Mouse (Mus musculus) forebrain, embryonic 12.5 days (tissue): ENCODE measurements around the gene Msmo1. TPM values are rescaled to one million over a fixed set of nuclear protein-coding genes. Genes with fewer than 3 reads are reported as not detected.

Experiments used
- ATAC-seq: fragments of 200-750 bp; cut with Nextera tagmentation; 2 replicates; pipeline ENCODE4 v1.8.0; 2017; ENCODE audit warnings: moderate TSS enrichment; ENCODE audit not compliant: low FRiP score
- H3K27ac ChIP-seq: fragments of 300-500 bp; sonication (generic); 2 replicates; pipeline ENCODE4 v1.5.1; 2016; ENCODE audit warnings: mild to moderate bottlenecking
- H3K27me3 ChIP-seq: fragments of 300-500 bp; sonication (generic); 2 replicates; pipeline ENCODE4 v1.6.1; 2016; ENCODE audit warnings: mild to moderate bottlenecking
- H3K36me3 ChIP-seq: fragments of 300-500 bp; sonication (generic); replicated peaks from 2 replicates; pipeline ENCODE4 v1.6.1; 2016; ENCODE audit warnings: mild to moderate bottlenecking
- H3K4me1 ChIP-seq: fragments of 300-500 bp; sonication (generic); 2 replicates; pipeline ENCODE4 v1.6.1; 2016
- H3K4me2 ChIP-seq: fragments of 300-500 bp; sonication (generic); 2 replicates; pipeline ENCODE4 v1.6.1; 2016; ENCODE audit warnings: mild to moderate bottlenecking, moderate library complexity
- H3K4me3 ChIP-seq: fragments of 300-500 bp; sonication (generic); replicated peaks from 2 replicates; pipeline ENCODE4 v1.5.1; 2016; ENCODE audit warnings: mild to moderate bottlenecking
- H3K9ac ChIP-seq: fragments of 300-500 bp; sonication (generic); 2 replicates; pipeline ENCODE4 v1.6.1; 2016; ENCODE audit warnings: mild to moderate bottlenecking
- H3K9me3 ChIP-seq: fragments of 300-500 bp; sonication (generic); 2 replicates; pipeline ENCODE4 v1.6.1; 2016
- WGBS: fragments of 180-500 bp; shearing (Covaris S2); methylation state at CpG from one replicate; pipeline ENCODE4 v1.1.7; 2016; 5-methylcytosine and 5-hydroxymethylcytosine counted together
- polyA plus RNA-seq: library from polyadenylated mRNA; unstranded; fragments of >200 nt; fragmentation: Nextera tagmentation; extraction: Ambion mirVana; gene quantifications from 2 replicates; pipeline ENCODE4 v1.2.1, GENCODE M21; 2016

The Msmo1 gene
- 181 and 194 TPM in 2 replicates for polyA plus RNA-seq

DNA sequence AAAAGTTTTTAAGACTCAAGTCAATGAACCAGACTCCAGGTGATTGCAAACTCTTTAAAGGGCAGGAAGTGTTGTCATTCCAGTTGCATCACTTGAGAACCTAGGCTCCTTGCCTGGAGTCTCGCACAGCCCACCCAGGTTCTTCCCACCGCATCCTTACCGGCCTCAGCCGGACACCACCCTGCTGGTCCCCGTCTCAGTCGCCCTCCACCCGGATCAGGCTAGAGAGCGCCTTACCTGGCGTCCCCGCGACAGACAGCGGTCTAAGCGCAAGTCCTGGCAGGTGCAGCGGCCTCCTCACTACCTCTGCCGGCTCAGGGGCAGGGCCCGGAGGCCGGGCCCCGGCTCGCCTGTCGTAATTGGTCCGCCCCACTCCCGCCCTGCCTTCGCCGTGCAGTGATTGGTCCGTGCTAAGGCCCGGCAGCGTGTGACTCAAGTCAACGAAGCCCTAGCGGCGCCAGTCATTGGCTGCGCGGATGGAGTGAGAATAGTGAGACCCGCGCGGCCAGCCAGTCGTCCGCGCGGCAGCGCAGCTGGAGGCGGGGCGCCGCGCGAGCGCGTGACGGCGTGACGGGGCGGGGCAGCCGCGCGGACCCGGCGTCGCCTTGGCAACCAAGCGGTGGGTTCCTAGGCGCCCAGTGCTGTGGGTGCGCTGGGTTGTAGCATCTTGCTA is at the start of gene Msmo1:
Gene Msmo1 (minus strand): TSS at position 522 of the 673 bp plus-strand sequence.
- H3K4me3 ChIP-seq, result peak within 1 kb of the TSS; percentile 78
- H3K36me3 ChIP-seq, result peaks cover 28% of the 10 kb centered on the region
- H3K27me3 ChIP-seq, result no peaks in the 10 kb centered on the region
- H3K27ac ChIP-seq, result peak within 1 kb of the TSS; percentile 85
- H3K4me1 ChIP-seq, result peaks cover 47% of the 10 kb centered on the region
- peak within 1 kb of the TSS; percentile 69 for H3K4me2 ChIP-seq
- ATAC-seq, result peak; percentile 100
- H3K9ac ChIP-seq, result peak within 1 kb of the TSS; percentile 80
- H3K9me3 ChIP-seq, result no peaks in the 10 kb centered on the region
- WGBS, result under 1% methylated on average over 60 of the region's 60 CpGs

DNA sequence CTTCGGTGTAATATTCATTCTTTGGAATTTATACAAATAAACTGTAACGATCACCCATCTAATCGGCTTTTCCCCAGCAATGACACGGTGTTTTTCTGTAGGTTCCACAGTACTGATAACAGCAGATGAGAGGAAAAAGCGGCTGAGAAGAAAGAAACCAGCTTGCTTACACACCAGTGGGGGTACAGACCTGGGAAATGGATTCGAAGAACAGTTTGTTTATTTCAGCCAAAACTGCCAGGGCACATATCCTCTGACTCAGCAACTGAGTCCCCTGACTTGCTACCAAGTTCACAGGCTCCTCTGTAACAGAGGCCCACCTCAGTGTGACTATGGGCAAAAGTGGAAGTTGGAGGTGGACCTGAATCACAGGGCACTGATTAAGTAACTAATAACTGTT is 48.4 kb upstream of the Msmo1 start:
- no peak for ATAC-seq
- H3K9ac ChIP-seq, result no peak overlapping the region
- H3K4me2 ChIP-seq, result no peak overlapping the region
- H3K4me1 ChIP-seq, result no peaks in the 10 kb centered on the region
- H3K27me3 ChIP-seq, result no peaks in the 10 kb centered on the region
- H3K36me3 ChIP-seq, result peaks cover 9% of the 10 kb centered on the region
- no peak overlapping the region for H3K4me3 ChIP-seq
- 90% methylated on average over 6 of the region's 6 CpGs for WGBS
- H3K9me3 ChIP-seq, result no peaks in the 10 kb centered on the region
- no peak overlapping the region for H3K27ac ChIP-seq

DNA sequence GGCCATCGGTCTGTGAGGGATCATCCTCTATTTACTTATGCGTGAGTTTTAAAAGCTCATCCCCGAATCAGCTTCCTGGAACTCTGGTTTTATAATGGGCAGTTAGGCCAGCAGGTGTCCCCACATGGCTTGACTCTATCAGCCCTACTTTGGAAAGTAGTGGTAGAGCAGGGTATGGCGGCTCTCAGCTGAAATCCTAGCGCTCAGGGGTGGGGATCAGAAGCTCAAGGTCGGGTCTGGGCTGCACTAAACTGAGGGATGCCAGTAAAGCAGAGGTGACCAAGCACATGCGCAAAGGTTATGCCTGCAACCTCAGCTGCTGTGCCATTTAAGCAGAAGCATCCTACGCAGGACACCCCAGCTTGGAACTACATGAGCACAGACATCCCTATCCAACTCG is 44.3 kb upstream of the Msmo1 start:
- Histone ChIP-seq H3K4me2 (no peak overlapping the region), H3K27me3 (no peaks in the 10 kb centered on the region), H3K4me3 (no peak overlapping the region), H3K4me1 (no peaks in the 10 kb centered on the region), H3K27ac (no peak overlapping the region), H3K36me3 (peaks cover 9% of the 10 kb centered on the region), H3K9ac (no peak overlapping the region), H3K9me3 (no peaks in the 10 kb centered on the region)
- WGBS, result 77% methylated on average over 9 of the region's 9 CpGs
- 0 out of 2 replicates have a peak, but pooled peaks have one; percentile 41 for ATAC-seq

GRCm38 (mm10) chr8:64774136-64774535 is 40.5 kb upstream of the Msmo1 start:
- peaks cover 8% of the 10 kb centered on the region; the same call in 1 of the 2 replicates for H3K36me3 ChIP-seq
- no peak overlapping the region for H3K4me2 ChIP-seq
- 96% methylated on average over 6 of the region's 6 CpGs for WGBS
- ATAC-seq, result no peak
- H3K27me3 ChIP-seq, result no peaks in the 10 kb centered on the region
- no peak overlapping the region for H3K9ac ChIP-seq
- H3K4me3 ChIP-seq, result no peak overlapping the region
- H3K9me3 ChIP-seq, result no peaks in the 10 kb centered on the region
- H3K27ac ChIP-seq, result no peak overlapping the region
- no peaks in the 10 kb centered on the region for H3K4me1 ChIP-seq

GRCm38 (mm10) chr8:64770814-64771213 is 37.2 kb upstream of the Msmo1 start:
- Histone ChIP-seq H3K27me3 (no peaks in the 10 kb centered on the region), H3K4me1 (no peaks in the 10 kb centered on the region), H3K36me3 (peaks cover 7% of the 10 kb centered on the region; the same call in 1 of the 2 replicates), H3K9me3 (no peaks in the 10 kb centered on the region), H3K9ac (no peak overlapping the region), H3K27ac (no peak overlapping the region), H3K4me3 (no peak overlapping the region), H3K4me2 (no peak overlapping the region)
- 90% methylated on average over 7 of the region's 7 CpGs for WGBS
- no peak for ATAC-seq

- no peak overlapping the region for H3K27ac ChIP-seq
- H3K36me3 ChIP-seq, result peaks cover 7% of the 10 kb centered on the region; the same call in 1 of the 2 replicates
- H3K27me3 ChIP-seq, result no peaks in the 10 kb centered on the region
- H3K4me3 ChIP-seq, result no peak overlapping the region
- no peak overlapping the region for H3K4me2 ChIP-seq
- H3K9me3 ChIP-seq, result no peaks in the 10 kb centered on the region
- ATAC-seq, result no peak
- no peaks in the 10 kb centered on the region for H3K4me1 ChIP-seq
- H3K9ac ChIP-seq, result no peak overlapping the region
- 80% methylated on average over 7 of the region's 7 CpGs for WGBS
Observed at GRCm38 (mm10) chr8:64769586-64769985, 36.0 kb upstream of the Msmo1 start.

- whole genome bisulfite sequencing, result 88% methylated on average over 4 of the region's 9 CpGs
Observed at GRCm38 (mm10) chr8:64768645-64769044, 35.1 kb upstream of the Msmo1 start.

DNA sequence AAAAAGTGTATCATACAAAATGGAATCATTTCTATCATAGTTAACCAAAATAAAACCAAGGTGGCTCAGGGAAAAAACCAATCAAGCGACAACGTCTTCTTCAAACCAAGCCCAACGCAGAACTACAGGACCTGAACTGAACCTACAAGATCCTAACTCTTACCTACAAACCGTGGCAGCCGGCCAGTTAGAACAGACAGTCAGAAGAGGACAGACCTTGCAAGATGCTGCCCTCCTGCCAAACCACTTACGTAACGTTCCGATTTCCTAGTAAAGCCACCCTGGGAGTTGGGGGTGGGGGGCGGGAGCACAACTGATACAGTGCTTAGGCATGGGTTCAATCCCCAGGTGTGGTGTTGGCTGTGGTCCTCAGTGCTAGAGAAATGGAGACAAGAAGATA is 33.5 kb upstream of the Msmo1 start:
- WGBS, result 91% methylated on average over 9 of the region's 9 CpGs
- no peak overlapping the region for H3K9ac ChIP-seq
- H3K36me3 ChIP-seq, result peaks cover 7% of the 10 kb centered on the region; the same call in 1 of the 2 replicates
- H3K9me3 ChIP-seq, result no peaks in the 10 kb centered on the region
- no peak overlapping the region for H3K4me2 ChIP-seq
- no peak overlapping the region for H3K4me3 ChIP-seq
- no peak overlapping the region for H3K27ac ChIP-seq
- no peak for ATAC-seq
- H3K27me3 ChIP-seq, result no peaks in the 10 kb centered on the region
- no peaks in the 10 kb centered on the region for H3K4me1 ChIP-seq

More at GRCm38 (mm10) chr8:64768645-64769044, 35.1 kb upstream of the Msmo1 start:
- Histone ChIP-seq H3K9ac (no peak overlapping the region), H3K9me3 (no peaks in the 10 kb centered on the region), H3K36me3 (peaks cover 7% of the 10 kb centered on the region; the same call in 1 of the 2 replicates), H3K4me3 (no peak overlapping the region), H3K4me2 (no peak overlapping the region), H3K27me3 (no peaks in the 10 kb centered on the region), H3K4me1 (no peaks in the 10 kb centered on the region), H3K27ac (no peak overlapping the region)
- ATAC-seq, result no peak

GRCm38 (mm10) chr8:64764075-64764474 is 30.5 kb upstream of the Msmo1 start:
- Histone ChIP-seq H3K9me3 (no peaks in the 10 kb centered on the region), H3K9ac (no peak overlapping the region), H3K4me2 (no peak overlapping the region), H3K4me3 (no peak overlapping the region), H3K36me3 (peaks cover 9% of the 10 kb centered on the region), H3K4me1 (no peaks in the 10 kb centered on the region; the same call in 1 of the 2 replicates), H3K27me3 (no peaks in the 10 kb centered on the region), H3K27ac (no peak overlapping the region)
- 89% methylated on average over 9 of the region's 9 CpGs for WGBS
- ATAC-seq, result no peak

- peaks cover 13% of the 10 kb centered on the region for H3K36me3 ChIP-seq
- no peaks in the 10 kb centered on the region; the same call in 1 of the 2 replicates for H3K4me1 ChIP-seq
- no peak overlapping the region for H3K4me3 ChIP-seq
- H3K27ac ChIP-seq, result no peak overlapping the region
- no peak overlapping the region for H3K9ac ChIP-seq
- ATAC-seq, result no peak
- no peaks in the 10 kb centered on the region for H3K9me3 ChIP-seq
- 75% methylated on average over 1 of the region's 1 CpGs for WGBS
- H3K4me2 ChIP-seq, result no peak overlapping the region
- no peaks in the 10 kb centered on the region for H3K27me3 ChIP-seq
Observed at GRCm38 (mm10) chr8:64762751-64763150, 29.2 kb upstream of the Msmo1 start.

DNA sequence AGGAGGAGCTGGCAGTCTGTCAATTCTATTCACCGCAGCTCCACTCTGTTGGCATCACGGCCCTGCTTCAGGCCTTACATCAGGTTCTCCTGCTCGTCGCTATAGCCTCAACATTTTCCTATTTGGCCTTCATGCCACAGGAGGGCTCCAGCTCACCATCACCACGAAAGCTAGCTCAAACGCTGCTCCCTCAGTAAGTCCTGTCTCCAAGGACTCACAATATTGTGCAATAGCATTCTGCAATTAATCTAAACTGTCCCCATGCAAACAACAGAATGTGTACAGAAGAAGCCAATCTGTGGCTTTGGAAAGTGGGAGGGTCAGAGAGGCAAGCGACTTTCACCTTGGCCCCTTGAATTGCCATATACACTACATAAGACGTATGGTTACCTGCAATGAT is 27.8 kb upstream of the Msmo1 start:
- no peak for ATAC-seq
- Histone ChIP-seq H3K4me2 (no peak overlapping the region), H3K36me3 (peaks cover 13% of the 10 kb centered on the region), H3K9me3 (no peaks in the 10 kb centered on the region), H3K27me3 (no peaks in the 10 kb centered on the region), H3K4me3 (no peak overlapping the region), H3K4me1 (no peaks in the 10 kb centered on the region; the same call in 1 of the 2 replicates), H3K9ac (no peak overlapping the region), H3K27ac (no peak overlapping the region)
- 78% methylated on average over 8 of the region's 8 CpGs for WGBS

GRCm38 (mm10) chr8:64757956-64758355 is 24.4 kb upstream of the Msmo1 start:
- H3K9ac ChIP-seq, result no peak overlapping the region
- H3K27me3 ChIP-seq, result no peaks in the 10 kb centered on the region
- no peak overlapping the region for H3K27ac ChIP-seq
- no peak for ATAC-seq
- 93% methylated on average over 15 of the region's 15 CpGs for WGBS
- H3K4me1 ChIP-seq, result no peaks in the 10 kb centered on the region; the same call in 1 of the 2 replicates
- no peaks in the 10 kb centered on the region for H3K9me3 ChIP-seq
- no peak overlapping the region for H3K4me3 ChIP-seq
- no peak overlapping the region for H3K4me2 ChIP-seq
- peaks cover 38% of the 10 kb centered on the region for H3K36me3 ChIP-seq
